Mouse (Mus musculus): ENCODE measurements around the gene Vps11.
"Not testable (repeated sequence)": the region's sequence is repeated elsewhere in the genome, so short reads cannot be mapped to it uniquely, and the experiment has no call there.

Vps11 gene

DNA sequence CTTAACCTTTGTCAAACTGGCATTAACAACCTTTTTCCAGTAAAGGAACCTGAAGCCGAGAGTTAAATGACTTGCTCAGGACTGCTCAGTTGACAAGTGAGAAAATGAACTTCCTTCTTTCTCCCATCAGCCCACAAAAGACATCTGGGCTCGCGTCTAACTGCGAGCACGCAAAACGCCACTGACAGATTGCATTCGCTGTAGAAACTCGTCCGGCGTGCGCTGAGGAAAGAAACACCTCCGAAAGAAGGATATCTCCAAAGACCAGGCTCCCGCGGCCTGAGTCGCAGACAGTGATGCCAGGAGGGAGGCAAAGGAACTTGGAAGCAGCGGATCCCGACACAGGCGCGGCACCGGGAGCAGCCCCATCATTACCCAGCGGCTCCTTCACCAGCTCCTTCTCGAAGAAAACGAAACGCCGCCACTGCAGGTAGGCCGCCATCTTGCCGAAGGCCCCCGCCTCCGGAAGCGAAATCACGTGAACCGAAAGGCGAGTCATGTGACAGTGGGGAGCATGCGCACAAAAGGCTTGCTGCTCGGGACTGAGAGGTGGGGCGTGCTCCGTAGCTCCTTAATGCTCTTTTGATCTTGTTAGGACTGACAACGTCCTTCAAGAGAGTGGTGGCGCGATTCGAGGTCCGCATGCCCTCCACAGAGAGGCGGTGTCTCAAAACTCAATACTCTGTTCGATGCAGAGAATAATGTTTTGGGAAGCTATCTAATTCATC lies at the start of gene Vps11:
TSS of gene Vps11 (minus strand) at position 481 of the 728 bp plus-strand sequence.
- peak; percentile 91 for DNase-seq

DNA sequence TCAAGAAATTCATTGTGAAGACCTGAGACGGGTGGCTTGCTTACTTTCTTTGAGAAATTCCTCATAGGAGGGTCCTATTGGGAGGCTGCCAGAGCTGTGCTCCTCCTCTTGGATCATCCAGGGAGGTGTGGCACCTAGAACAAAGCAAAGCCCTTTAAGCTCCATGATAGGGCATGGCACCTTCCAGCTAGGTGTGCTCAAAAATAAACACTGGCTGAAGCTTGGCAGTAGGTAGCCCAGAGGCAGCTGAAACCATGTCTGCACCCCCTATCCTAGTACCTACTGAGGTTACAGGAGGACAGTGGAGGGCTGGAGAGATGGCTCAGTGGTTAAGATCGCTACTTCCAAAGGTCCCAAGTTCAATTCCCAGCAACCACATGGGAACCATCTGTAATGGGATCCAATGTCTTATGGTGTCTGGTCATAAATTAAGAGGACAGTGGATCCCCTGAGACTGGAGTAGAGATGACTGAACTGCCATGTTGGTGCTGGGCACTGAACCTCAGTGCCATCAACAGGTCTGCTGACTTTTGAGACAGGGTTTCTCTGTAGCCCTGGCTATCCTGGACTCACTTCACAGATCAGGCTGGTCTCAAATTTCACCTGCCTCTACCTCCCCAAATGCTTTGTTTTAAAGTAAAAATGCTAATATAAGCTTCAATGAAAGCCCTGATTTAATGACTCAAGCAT lies 49.3 kb upstream of the Vps11 start:
- no peak for DNase-seq

DNA sequence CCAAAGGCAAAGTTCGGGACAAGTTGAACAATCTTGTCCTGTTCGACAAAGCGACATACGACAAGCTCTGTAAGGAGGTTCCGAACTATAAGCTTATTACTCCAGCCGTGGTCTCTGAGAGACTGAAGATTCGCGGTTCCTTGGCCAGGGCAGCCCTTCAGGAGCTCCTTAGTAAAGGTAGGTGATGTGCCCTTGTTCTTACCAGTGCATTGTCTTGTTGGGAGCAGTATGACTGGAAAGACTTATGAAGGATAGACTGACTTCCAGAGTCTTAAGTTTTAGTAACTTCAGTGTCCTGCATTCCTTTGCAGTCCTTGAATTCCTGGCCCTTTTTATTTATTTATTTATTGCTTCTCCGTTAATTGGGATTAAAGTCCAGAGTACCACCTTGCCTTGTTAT lies 47.2 kb upstream of the Vps11 start:
- DNase-seq: not testable (repeated sequence)

DNA sequence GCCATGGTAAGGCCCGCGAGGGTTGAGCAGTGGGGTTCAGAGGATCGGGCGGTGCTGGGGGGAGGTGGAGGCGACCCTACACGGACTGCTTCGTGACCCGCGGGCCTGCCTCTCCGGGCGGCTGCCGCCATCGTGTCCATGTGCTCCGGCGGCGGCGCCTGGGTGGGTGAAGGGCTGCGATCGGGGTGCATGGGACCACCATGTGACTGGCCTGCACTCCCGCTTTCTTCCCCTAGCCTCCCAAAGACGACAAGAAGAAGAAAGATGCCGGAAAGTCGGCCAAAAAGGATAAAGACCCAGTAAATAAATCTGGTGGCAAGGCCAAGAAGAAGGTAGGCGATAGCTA lies 46.3 kb upstream of the Vps11 start:
- no peak for DNase-seq

DNA sequence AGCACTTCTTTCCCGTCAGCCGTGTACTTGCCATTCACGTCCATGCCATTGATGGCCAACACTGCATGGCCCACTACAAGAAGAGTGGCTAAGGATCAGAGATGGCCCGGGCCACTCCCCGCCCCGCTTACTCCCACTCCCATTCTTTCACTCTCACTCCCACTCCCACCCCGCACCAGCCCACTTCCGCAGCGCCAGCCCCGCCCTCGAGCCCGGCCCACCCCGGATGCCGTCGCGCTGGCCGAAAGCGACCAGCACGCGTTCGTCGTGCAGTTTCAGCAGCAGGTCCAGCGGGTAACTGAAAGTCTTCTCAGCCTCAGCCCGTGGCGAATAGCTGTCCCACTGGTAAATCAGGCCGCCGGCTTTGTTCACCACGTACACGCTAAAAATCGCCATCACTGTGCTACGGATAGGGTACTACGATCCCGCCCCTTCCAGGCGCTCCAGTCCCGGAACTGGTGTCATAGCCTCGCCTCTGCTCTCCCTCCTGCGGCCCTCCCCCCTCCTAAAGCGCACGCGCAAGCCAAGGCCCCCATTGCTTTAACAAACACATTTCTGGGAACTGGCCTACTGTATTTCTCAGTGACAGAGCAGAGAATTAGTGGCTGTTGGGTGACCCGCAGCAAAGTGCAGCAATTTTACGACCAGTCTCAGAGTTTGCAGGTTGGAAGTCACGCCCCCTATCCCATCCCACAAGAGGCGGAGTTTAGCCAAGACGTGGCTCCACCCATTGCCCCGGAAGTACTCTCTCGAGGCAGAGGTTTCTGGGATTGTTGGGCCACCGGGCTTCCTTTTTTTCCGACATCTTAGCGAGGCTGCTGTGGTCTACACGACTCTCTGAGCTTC lies 45.7 kb upstream of the Vps11 start, which contains the start of the genes Rps25 and Trappc4:
TSS of gene Rps25 (plus strand) at position 234 of the 846 bp plus-strand sequence.
TSS of gene Trappc4 (minus strand) at position 695 of the 846 bp plus-strand sequence.
- peak; percentile 89 for DNase-seq

DNA sequence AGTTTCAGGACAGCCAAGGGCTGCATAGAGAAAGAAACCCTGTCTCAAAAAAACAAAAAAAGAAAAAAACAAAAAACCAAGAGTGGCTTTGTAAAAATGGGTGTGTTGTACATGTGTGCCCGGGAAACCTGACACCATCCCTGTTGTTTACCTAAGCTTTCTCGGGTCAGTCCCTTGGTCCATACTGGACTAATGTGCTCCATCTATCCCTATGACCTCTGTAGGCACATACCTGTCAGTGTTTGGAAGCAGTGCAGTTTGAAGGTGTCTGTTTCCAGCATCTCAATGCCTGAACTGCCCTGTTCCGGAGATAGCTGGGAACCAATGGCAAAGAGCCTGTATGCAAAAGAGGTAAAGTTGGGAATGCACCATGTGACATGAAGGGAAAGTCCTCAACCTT lies 43.5 kb upstream of the Vps11 start:
- DNase-seq: no peak

DNA sequence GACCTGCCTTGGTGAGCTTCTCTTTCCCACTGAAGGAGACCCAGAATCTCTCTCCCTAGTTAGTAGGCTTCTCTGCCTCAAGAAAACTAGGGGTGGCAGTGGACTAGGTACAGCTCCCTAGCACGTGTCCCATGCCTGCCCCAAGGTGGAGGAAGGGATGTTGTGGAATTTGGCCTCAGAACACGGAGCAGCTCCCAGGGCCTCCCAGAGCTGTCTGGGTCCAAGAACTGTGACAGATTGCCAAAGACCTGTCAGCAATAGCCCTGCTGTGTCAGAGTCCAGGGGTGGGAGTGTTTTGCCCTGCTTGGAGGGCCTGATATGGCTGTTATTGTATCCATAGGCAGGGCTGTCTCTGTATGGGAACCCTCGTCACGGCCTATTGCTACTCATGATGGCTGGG lies 39.6 kb upstream of the Vps11 start:
- no peak for DNase-seq

DNA sequence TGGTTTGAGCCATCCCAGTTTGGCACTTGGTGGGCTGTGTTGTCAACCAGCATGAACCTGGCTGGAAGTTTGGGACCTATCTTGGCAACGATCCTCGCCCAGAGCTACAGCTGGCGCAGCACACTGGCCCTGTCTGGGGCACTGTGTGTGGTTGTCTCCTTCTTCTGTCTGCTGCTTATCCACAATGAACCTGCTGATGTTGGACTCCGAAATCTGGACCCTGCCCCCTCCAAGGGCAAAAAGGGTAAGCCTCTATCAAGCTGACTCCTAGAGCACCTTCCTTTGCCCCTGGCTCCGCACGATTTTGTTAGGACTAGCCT lies 38.3 kb upstream of the Vps11 start:
- peak; percentile 13 for DNase-seq

DNA sequence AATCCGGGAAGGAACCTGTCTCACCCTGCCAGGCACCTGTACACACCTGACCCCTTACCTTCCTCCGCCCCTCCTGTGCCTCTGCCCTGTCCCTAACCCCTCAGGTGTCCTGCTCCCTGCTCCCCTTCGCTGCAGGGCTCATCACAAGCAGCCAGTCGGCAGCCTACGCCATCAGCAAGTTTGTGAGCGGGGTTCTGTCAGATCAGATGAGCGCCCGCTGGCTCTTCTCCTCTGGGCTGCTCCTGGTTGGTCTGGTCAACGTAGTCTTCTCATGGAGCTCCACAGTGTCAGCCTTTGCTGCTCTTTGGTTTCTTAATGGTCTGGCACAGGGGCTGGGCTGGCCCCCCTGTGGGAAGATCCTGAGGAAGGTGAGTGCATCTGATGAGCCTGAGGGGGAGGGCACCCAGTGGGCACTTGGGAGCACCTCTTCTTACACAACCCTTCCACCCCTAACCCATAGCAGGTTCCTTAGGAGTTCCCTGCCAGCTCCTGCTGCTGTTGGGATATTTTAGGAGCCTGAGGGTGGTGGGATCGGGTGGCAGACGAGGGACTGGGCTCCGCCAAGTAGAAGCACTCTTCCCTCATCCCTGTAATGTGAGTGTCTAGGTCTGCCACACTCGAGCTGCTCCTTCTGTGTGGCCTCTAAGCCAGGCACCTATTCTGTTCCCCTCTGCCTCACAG lies 37.8 kb upstream of the Vps11 start:
- DNase-seq: peak; percentile 25

DNA sequence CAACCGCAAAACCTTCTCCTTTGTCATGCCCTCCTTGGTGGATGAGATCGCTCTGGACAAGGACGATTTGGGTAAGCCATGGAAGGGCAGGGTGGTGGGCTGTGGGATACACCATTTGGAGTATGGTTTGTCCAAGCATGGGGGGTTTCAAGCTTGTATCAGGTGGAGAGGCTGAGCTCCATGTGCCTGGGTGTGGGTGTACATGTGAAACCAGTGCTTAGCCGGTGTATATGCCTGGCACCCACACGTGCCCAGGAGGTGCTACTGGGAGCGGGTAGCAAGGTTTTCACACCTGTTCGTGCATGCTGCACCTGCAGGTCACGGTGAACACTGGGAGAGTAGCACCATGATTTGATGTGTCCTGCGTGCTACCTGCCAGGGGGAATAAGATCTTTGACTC lies 37.1 kb upstream of the Vps11 start:
- no peak for DNase-seq

DNA sequence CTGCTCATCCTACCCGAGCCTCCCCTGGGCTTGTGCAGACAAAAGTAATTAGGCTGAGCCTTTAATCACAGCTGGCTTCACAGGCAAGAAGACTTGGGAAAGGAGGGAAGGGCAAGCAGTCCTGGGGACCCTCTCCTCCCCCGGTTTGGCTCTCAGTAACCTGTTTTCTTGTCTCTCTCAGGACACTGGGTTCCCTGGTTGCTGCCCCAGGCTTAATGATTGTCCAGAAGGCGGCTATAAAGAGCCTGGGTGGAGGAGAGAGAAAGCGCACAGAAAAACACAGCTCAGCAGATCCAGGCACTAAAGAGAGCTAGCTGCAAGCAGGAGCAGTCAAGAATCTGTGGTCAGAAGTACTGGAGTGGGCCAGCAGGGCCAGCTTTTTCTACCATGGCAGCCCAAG lies 36.6 kb upstream of the Vps11 start:
- peak; percentile 14 for DNase-seq

DNA sequence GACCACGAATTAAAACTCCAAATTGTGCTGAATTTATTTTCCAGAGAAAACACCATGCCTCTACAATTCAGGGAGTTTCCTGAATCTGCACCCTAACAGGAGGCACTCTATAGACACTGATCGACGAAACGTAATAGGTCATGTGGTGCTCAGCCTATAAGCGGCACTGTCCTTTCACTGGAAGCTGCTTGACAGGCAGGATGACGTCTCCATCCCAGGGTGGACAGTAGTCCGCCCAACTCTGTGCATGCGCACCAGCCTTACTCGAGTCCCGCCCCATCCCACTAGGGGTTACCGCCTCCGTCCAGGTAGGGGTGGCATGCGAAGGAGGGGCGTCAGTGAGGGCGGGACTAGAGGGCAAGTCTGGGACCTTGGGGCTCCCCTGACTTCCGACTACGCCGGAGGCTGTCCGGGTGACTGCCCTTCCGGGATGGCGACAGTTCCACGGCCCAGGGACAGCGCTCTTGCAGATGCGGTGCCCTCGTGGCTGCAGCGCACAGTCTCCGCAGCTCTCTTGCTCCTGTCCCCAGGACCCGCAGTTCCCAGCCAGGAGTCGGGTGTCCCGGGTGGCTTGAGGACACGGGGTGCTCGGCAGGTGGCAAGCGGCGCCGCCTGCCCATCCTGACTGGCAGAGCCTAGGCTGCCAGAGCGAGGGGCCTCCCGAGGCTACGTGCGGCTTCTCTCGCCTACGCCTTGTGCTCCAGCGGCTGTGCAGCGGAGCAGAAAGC lies 35.4 kb upstream of the Vps11 start, which contains the start of gene Slc37a4:
TSS of gene Slc37a4 (plus strand) at position 169 of the 728 bp plus-strand sequence.
- DNase-seq: peak; percentile 97

DNA sequence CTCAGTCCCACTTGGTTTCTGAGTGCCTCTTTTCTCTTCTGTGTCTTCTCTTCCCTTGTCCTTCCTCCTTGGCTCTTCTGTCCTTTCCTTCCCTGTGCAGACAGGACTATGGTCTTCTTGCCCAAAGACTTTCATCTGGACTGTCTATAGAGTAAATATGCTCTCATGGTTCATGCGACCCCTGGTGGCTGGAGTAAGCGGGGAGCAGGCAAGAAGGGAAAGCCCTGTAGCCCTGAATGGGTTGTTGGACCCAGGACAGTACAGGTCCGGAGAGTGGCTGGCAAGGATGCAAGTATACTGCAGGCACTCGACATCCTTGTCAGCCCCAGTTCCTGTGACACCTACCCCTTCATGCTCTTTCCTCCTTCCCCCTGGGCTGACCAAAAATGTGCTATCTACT lies 30.0 kb upstream of the Vps11 start:
- DNase-seq: peak; percentile 63

DNA sequence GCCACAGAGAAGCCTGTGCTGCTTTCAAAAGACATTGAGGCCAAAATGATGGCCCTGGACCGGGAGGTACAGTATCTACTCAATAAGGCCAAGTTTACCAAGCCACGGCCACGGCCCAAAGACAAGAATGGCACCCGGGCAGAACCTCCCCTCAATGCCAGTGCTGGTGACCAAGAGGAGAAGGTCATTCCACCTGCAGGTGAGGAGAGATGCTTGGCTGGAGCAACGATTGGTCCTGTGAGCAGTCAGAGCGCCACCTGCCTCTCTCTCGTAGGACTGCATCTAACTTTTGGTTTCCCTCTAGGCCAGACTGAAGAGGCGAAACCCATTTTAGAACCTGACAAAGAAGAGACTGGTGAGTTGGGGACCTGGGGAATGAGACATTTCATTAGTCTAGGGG lies 27.8 kb upstream of the Vps11 start:
- peak; percentile 61 for DNase-seq

DNA sequence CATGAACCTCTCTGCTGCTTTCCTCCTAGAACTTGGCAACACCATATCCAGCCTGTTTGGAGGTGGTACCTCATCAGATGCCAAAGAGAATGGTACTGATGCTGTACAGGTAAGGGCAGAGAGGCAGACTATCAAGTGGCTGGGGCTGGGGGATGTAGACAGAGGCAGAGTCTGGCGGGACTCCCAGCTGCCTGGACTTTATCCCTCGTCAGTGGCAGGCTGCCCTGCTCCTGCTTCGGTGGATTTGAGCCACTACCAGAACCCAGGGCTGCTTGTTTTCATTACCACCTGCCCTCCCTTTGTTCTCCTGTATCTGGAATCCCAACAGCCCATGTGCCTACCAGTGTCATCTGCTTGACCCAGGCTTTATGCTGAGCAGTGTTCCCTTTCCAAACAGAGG lies 25.8 kb upstream of the Vps11 start:
- DNase-seq: no peak

DNA sequence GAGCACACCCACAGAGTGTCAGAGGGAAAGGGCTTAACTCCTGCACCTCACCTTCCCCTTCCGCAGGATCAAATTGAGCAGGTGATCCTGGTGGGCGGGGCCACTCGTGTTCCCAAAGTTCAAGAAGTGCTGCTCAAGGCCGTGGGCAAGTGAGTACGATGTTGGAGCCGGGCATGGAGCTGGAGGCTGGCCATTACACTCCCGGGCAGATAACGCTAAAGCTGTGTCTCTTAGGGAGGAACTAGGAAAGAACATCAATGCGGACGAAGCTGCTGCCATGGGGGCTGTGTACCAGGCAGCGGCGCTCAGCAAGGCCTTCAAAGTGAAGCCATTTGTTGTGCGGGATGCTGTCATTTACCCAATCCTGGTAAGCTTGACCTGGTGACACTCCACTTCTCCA lies 23.1 kb upstream of the Vps11 start:
- DNase-seq: no peak

DNA sequence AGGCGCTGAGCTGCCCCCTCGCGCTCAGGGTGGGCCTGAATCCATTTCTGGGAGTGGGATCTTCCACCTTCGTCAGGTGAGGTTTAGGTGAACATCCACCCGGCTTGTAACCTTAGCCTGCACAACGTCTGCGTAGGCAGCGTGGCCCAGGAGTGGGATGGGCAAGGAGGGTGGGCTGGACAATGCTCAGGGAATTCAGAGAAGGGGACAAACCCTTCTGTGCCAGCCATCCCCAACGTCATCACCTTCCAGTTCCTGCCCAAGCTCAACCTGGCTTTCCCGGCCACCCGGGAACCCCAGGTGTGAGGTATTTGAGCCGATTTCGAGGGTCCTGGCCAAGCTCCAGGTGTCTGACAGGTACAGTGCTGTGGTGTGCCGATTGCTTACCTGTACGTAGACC lies 18.4 kb upstream of the Vps11 start:
- DNase-seq: peak; percentile 46

DNA sequence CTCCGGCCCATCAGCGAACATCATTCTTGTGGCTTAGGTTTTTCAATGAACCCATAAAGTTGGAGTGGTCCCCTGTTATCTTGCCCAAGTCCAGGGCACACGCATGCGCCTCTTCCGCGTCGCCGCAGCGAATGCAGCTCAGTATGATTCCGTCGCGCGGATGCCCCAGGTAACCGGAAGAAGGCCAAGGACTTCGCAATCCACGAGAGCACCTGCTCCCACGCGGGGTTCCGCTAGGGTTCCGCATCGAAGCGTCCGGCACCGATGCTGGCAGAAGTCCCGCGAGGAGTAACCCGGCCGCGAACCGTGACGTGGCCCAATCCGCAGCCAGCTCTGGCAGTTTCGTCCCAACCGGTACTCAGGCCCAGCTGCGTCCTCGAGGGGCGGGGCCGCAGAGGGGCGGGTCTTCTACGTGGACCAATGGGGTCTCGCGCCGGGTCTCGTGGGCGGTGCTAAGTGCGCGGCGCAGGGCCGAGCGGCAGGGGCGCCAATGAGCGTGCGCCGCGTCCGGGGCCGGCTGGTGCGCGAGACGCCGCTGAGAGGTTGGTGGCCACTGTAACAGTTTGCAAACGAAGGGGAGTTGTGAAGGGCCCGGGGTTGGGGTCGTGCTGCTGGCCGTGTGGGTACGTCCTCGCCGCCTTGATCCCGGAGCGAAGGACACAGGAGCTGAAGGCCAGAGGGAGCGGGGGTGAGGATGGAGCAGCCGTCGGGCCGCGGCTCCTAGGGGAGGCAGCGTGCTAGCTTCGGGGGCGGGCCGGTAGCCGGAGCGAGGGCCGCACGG lies 17.8 kb upstream of the Vps11 start, which contains the start of gene Hyou1:
TSS of gene Hyou1 (plus strand) at position 437 of the 781 bp plus-strand sequence.
- DNase-seq: peak; percentile 99

DNA sequence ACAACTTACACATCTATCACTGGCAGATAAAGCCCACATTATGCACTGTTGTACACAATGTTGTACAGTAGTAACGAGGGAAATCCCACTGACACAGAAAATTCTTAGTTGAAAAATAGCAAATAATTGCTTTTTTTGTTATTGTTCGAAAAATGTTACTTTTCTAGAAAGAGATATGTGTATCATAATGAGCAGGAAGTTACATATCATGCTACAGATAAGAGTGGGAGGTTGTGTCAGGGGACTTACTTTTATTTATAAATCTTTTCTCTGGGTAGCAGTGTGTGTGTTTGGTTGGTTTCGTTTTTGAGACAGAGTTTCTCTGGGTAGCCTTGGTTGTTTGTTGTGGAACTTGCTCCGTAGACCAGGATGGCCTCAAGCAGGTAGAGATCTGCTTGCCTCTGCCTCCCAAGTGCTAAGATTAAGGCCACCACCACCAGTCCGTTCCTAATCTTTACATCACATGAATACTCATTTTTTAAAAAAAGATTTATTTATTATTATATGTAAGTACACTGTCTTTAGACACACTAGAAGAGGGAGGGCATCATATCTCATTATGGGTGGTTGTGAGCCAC lies 16.8 kb upstream of the Vps11 start:
- no peak for DNase-seq

DNA sequence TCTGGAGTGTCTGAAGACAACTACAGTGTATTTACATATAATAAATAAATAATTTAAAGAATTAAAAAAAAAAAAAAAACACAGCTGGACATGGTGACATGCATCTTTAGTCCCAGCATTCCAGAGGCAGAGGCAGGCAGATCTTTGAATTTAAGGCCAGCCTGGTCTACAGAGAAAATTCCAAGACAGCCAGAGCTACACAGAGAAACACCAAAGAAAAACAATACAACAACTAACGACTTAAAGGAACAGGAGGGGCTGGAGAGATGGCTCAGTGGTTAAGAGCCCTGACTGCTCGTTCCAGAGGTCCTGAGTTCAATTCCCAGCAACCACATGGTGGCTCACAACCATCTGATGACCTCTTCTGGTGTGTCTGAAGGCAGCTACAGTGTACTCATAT lies 15.9 kb upstream of the Vps11 start:
- DNase-seq: not testable (repeated sequence)

DNA sequence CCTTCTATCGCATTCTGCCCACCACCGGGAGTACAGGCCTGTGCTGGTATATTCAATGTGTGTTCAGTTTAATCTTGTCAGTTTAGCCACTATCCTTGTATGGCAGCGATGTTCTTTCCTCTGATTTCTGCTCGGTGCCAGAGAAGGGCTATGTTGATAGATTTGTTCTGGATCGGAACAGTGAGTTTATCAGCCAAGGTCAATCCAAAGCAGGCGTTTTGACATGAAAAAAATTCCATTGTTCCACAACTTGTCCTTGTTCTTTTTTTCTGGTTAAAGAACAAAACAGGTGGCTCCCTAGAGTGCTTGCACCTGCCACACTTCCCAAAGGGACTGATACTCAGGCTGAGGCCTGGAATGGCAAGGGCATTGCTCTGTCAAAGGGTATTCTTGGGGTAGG lies 14.7 kb upstream of the Vps11 start:
- no peak for DNase-seq
